Mouse (Mus musculus): ENCODE measurements around the gene 6030445D17Rik. TPM values are rescaled to one million over a fixed set of nuclear protein-coding genes. Genes with fewer than 3 reads are reported as not detected.

6030445D17Rik gene
- polyA plus RNA-seq, 1 experiment from 2014 or later: not detected

- Histone ChIP-seq H3K9me3 (replicated peaks; ENCODE audit: control insufficient read depth, low read length) (no peaks in the 10 kb centered on the region), H3K36me3 (ENCODE audit: control insufficient read depth, insufficient read depth) (no peaks in the 10 kb centered on the region), H3K4me2 (ENCODE audit: low read depth, low read length) (no peak overlapping the region), H3K9ac (ENCODE audit: low read length) (no peak overlapping the region), H3K27me3 (ENCODE audit: control insufficient read depth, insufficient read depth, low read length) (no peaks in the 10 kb centered on the region), H3K4me3 (ENCODE audit: low read length) (no peak overlapping the region), H3K4me1 (ENCODE audit: control insufficient read depth, insufficient read depth, low read length) (peaks cover 12% of the 10 kb centered on the region), H3K27ac (ENCODE audit: low read length) (no peak overlapping the region)
- no peak for ATAC-seq (replicated peaks; ENCODE audit: extremely low read depth, insufficient read depth, low FRiP score)
- 44% methylated on average over 2 of the region's 2 CpGs for WGBS
Observed at GRCm38 (mm10) chr4:136505426-136506215, 43.6 kb downstream of the 6030445D17Rik start.

GRCm38 (mm10) chr4:136509857-136510256 is 47.8 kb downstream of the 6030445D17Rik start:
- no peak overlapping the region for H3K27ac ChIP-seq (ENCODE audit: low read length)
- 82% methylated on average over 1 of the region's 1 CpGs for WGBS

GRCm38 (mm10) chr4:136511708-136512107 is 49.7 kb downstream of the 6030445D17Rik start:
- Histone ChIP-seq H3K27ac (ENCODE audit: low read length) (peak overlapping the region; percentile 66), H3K4me2 (ENCODE audit: low read depth, low read length) (peak overlapping the region; percentile 13; the same call in 1 of the 2 replicates), H3K27me3 (ENCODE audit: control insufficient read depth, insufficient read depth, low read length) (no peaks in the 10 kb centered on the region), H3K9me3 (replicated peaks; ENCODE audit: control insufficient read depth, low read length) (no peaks in the 10 kb centered on the region), H3K36me3 (ENCODE audit: control insufficient read depth, insufficient read depth) (no peaks in the 10 kb centered on the region), H3K4me3 (ENCODE audit: low read length) (no peak overlapping the region), H3K9ac (ENCODE audit: low read length) (no peak overlapping the region), H3K4me1 (ENCODE audit: control insufficient read depth, insufficient read depth, low read length) (peaks cover 42% of the 10 kb centered on the region)
- ATAC-seq (replicated peaks; ENCODE audit: extremely low read depth, insufficient read depth, low FRiP score): no peak
- WGBS: 25% methylated on average over 4 of the region's 4 CpGs

More at GRCm38 (mm10) chr4:136509857-136510256, 47.8 kb downstream of the 6030445D17Rik start:
- no peaks in the 10 kb centered on the region for H3K36me3 ChIP-seq (ENCODE audit: control insufficient read depth, insufficient read depth)
- H3K9ac ChIP-seq (ENCODE audit: low read length): no peak overlapping the region
- no peaks in the 10 kb centered on the region for H3K9me3 ChIP-seq (replicated peaks; ENCODE audit: control insufficient read depth, low read length)
- ATAC-seq (replicated peaks; ENCODE audit: extremely low read depth, insufficient read depth, low FRiP score): no peak
- H3K27me3 ChIP-seq (ENCODE audit: control insufficient read depth, insufficient read depth, low read length): no peaks in the 10 kb centered on the region
- no peak overlapping the region for H3K4me2 ChIP-seq (ENCODE audit: low read depth, low read length)
- no peak overlapping the region for H3K4me3 ChIP-seq (ENCODE audit: low read length)
- H3K4me1 ChIP-seq (ENCODE audit: control insufficient read depth, insufficient read depth, low read length): peaks cover 39% of the 10 kb centered on the region

GRCm38 (mm10) chr4:136512905-136513304 is 50.9 kb downstream of the 6030445D17Rik start:
- H3K9ac ChIP-seq (ENCODE audit: low read length): no peak overlapping the region

More at GRCm38 (mm10) chr4:136512905-136513304, 50.9 kb downstream of the 6030445D17Rik start:
- Histone ChIP-seq H3K9me3 (replicated peaks; ENCODE audit: control insufficient read depth, low read length) (no peaks in the 10 kb centered on the region), H3K4me1 (ENCODE audit: control insufficient read depth, insufficient read depth, low read length) (peaks cover 43% of the 10 kb centered on the region), H3K4me2 (ENCODE audit: low read depth, low read length) (no peak overlapping the region), H3K4me3 (ENCODE audit: low read length) (no peak overlapping the region), H3K27me3 (ENCODE audit: control insufficient read depth, insufficient read depth, low read length) (no peaks in the 10 kb centered on the region), H3K27ac (ENCODE audit: low read length) (no peak overlapping the region), H3K36me3 (ENCODE audit: control insufficient read depth, insufficient read depth) (no peaks in the 10 kb centered on the region)
- ATAC-seq (replicated peaks; ENCODE audit: extremely low read depth, insufficient read depth, low FRiP score): 0 out of 2 replicates have a peak, but pooled peaks have one; percentile 37

Other genes starting within 250 kb of the 6030445D17Rik start
- 54.9 and 57.5 TPM in 2 replicates for gene Tcea3, start 214.5 kb upstream of the 6030445D17Rik start, polyA plus RNA-seq (2015; fragmentation: Nextera tagmentation; extraction: Ambion mirVana)
- 20.0 and 22.0 TPM in 2 replicates for gene Zfp46, start 177.6 kb upstream of the 6030445D17Rik start, polyA plus RNA-seq (2015; fragmentation: Nextera tagmentation; extraction: Ambion mirVana)
- 95.6 and 95.8 TPM in 2 replicates for gene Hnrnpr, start 151.3 kb upstream of the 6030445D17Rik start, polyA plus RNA-seq (2015; fragmentation: Nextera tagmentation; extraction: Ambion mirVana)
- gene Htr1d, start 38.7 kb upstream of the 6030445D17Rik start, polyA plus RNA-seq (2015; fragmentation: Nextera tagmentation; extraction: Ambion mirVana): 0.14 and 0.20 TPM in 2 replicates
- gene Luzp1, start 7.5 kb downstream of the 6030445D17Rik start, polyA plus RNA-seq (2015; fragmentation: Nextera tagmentation; extraction: Ambion mirVana): 96.1 and 97.5 TPM in 2 replicates
- 19.3 and 22.5 TPM in 2 replicates for gene Kdm1a, start 140.5 kb downstream of the 6030445D17Rik start, polyA plus RNA-seq (2015; fragmentation: Nextera tagmentation; extraction: Ambion mirVana)
- gene Tex46, start 148.2 kb downstream of the 6030445D17Rik start, polyA plus RNA-seq (2015; fragmentation: Nextera tagmentation; extraction: Ambion mirVana): not detected in 2 replicates
- 0.04 TPM in 1 of 2 replicates, not detected in the other for gene Lactbl1, start 160.4 kb downstream of the 6030445D17Rik start, polyA plus RNA-seq (2015; fragmentation: Nextera tagmentation; extraction: Ambion mirVana)